Mouse (Mus musculus) olfactory bulb, adult 2 months (tissue): ENCODE data around the gene Gprc6a.

Source experiments
- CTCF ChIP-seq: fragments of 200-500 bp; IDR thresholded peaks from 2 replicates; pipeline ENCODE4 v1.5.1; 2012; ENCODE audit warnings: low read depth, mild to moderate bottlenecking, low read length, moderate library complexity; ENCODE audit not compliant: insufficient read depth
- POLR2A ChIP-seq: fragments of 200-500 bp; IDR thresholded peaks from 2 replicates; pipeline ENCODE4 v1.6.1; 2012; ENCODE audit warnings: mild to moderate bottlenecking, low read depth, low read length, moderate library complexity; ENCODE audit not compliant: insufficient read depth

DNA sequence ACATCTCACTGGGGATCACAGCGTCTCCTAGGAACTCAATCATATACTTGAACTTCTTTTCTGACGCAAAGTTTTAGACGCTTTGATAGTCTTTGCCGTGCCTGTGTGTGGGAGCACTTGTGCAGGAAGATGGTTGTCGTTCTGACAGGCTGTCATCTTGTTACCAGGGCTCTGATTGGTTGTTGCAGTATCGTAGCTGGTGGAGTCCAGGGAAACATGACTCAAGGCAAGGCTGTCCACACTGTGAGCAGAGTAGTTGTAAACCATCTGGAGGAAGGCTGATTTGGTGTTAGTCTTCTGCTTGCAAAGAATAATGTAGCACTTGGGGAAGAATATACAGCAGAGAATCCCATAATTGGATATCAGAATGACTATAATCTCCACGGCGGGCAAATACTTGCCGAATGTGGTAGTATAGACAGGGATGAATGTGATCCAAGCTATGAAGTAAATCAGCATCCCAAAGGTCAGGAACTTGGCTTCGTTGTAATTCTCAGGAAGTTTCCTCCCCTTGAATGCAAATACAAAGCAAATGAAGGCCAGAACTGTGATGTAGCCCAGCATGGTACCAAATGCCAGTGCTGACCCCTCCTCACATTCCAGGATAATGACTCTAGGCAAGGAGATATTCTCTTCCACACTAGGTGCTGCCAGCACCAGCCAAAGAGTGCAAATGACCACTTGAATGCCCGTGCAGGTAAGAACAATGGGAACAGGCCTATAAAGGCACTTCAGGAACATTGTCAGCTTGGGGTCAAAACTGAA lies 16.3 kb downstream of the Gprc6a start:
- TF ChIP-seq POLR2A = no peak
- no peak for TF ChIP-seq CTCF
